Mouse (Mus musculus) C2C12 (cell line): ENCODE data around the gene Rsl1d1. TPM values are rescaled to one million over a fixed set of nuclear protein-coding genes. Genes with fewer than 3 reads are reported as not detected.
"Not testable (repeated sequence)": the region's sequence is repeated elsewhere in the genome, so short reads cannot be mapped to it uniquely, and the experiment has no call there.

Experiments used
- H3K27me3 ChIP-seq: one replicate; pipeline ENCODE4 v1.6.1; 2011; ENCODE audit not compliant: control insufficient read depth, insufficient read depth, insufficient read length
- H3K36me3 ChIP-seq: one replicate; pipeline ENCODE4 v1.6.1; 2011; ENCODE audit not compliant: control insufficient read depth, insufficient read depth
- H3K4me3 ChIP-seq: one replicate; pipeline ENCODE4 v1.5.1; 2011; ENCODE audit warnings: mild to moderate bottlenecking, control low read depth; ENCODE audit not compliant: poor library complexity, insufficient read depth, severe bottlenecking
- H3K79me2 ChIP-seq: one replicate; pipeline ENCODE4 v1.6.1; 2011; ENCODE audit not compliant: control insufficient read depth, insufficient read depth
- H3K79me3 ChIP-seq: one replicate; pipeline ENCODE4 v1.6.1; 2011; ENCODE audit warnings: low read depth, control low read depth
- H3ac ChIP-seq: one replicate; pipeline ENCODE3; 2011; ENCODE audit warnings: low read depth; ENCODE audit not compliant: control insufficient read depth, insufficient read length
- CEBPB ChIP-seq: IDR thresholded peaks from one replicate; pipeline ENCODE4 v1.6.1; 2011; ENCODE audit warnings: low read depth, mild to moderate bottlenecking, control low read depth, moderate library complexity
- CTCF ChIP-seq: IDR thresholded peaks from one replicate; pipeline ENCODE4 v1.5.1; 2011; ENCODE audit not compliant: control insufficient read depth, insufficient read depth, insufficient read length
- FOSL1 ChIP-seq: IDR thresholded peaks from one replicate; pipeline ENCODE4 v1.8.0; 2011; ENCODE audit warnings: mild to moderate bottlenecking, low read length; ENCODE audit not compliant: poor library complexity, insufficient read depth, severe bottlenecking
- MAX ChIP-seq: IDR thresholded peaks from one replicate; pipeline ENCODE4 v1.6.1; 2011; ENCODE audit warnings: mild to moderate bottlenecking, control low read depth
- MYOD1 ChIP-seq: IDR thresholded peaks from one replicate; pipeline ENCODE4 v1.6.1; 2011; ENCODE audit warnings: low read depth; ENCODE audit not compliant: control insufficient read depth, insufficient read length
- MYOG ChIP-seq: IDR thresholded peaks from one replicate; pipeline ENCODE4 v1.6.1; 2011; ENCODE audit not compliant: control insufficient read depth, insufficient read length; ENCODE audit errors: extremely low read depth
- USF1 ChIP-seq: IDR thresholded peaks from one replicate; pipeline ENCODE4 v1.6.1; 2011; ENCODE audit warnings: low read depth, mild to moderate bottlenecking, control low read depth, moderate library complexity
- polyA plus RNA-seq: library from polyadenylated mRNA; unstranded; fragments of >200 nt; fragmentation: generic; extraction: Trizol; gene quantifications from one replicate; pipeline ENCODE4 v1.2.1, GENCODE M21; 2012; ENCODE audit warnings: missing spikeins

Gene Rsl1d1
- polyA plus RNA-seq, 1 experiment: 62.7 TPM

DNA sequence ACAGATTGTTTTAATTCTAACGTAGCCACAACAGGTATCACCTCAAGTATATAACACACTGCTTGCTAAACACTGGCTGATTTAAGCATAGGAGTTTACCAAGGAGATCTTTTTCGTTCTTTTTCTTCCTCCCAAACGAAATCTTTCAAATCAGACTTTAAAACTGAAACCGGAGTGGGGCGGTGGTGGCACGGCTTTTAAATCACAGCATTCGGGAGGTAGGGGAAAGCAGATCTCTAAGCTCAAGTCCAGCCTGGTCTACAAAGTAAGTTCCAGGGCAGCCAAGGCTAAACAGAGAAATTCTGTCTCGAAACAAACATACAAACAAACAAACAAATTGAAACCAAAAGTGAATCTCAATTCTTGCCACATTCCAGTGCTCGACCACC, 28.0 kb downstream of the Rsl1d1 start:
- H3K4me3 ChIP-seq: peak overlapping the region; percentile 86
- H3K27me3 ChIP-seq: no peaks in the 10 kb centered on the region
- TF ChIP-seq CTCF: no peak
- no peak for TF ChIP-seq FOSL1
- TF ChIP-seq MAX: no peak
- no peak for TF ChIP-seq MYOD1
- TF ChIP-seq MYOG: no peak
- TF ChIP-seq CEBPB: no peak
- no peak for TF ChIP-seq USF1
- H3ac ChIP-seq: peak overlapping the region; percentile 59
- no peaks in the 10 kb centered on the region for H3K36me3 ChIP-seq
- peaks cover 50% of the 10 kb centered on the region for H3K79me3 ChIP-seq
- H3K79me2 ChIP-seq: peaks cover 60% of the 10 kb centered on the region

- H3ac ChIP-seq: no peak overlapping the region
- TF ChIP-seq MYOD1: no peak
- TF ChIP-seq MYOG: no peak
- TF ChIP-seq CEBPB: no peak
- TF ChIP-seq CTCF: no peak
- no peak for TF ChIP-seq USF1
- no peak for TF ChIP-seq FOSL1
- TF ChIP-seq MAX: no peak
These were observed 28.5 kb downstream of the Rsl1d1 start for GRCm38 (mm10) chr16:11174671-11175081.

DNA sequence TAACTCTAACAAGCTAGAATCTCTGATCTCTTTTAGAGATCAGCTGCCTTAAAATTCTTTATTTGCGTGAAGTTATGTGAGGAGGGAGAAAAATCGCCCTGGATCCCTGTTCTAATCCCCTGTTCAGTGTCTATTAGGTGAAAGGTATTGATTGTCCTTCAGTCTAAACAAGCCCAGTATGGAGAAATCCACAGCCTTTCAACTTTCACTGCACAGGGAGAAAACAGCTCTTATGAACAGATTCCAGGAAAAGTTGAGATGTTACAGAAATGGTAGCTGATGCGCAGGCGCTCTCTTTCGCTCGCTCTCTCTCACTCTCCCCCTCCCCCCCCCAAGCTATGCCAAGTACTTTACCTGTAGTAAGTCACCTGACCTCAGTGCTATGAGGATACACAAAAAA, 31.5 kb downstream of the Rsl1d1 start:
- Histone ChIP-seq H3K4me3 (no peak overlapping the region), H3ac (no peak overlapping the region), H3K79me3 (peaks cover 77% of the 10 kb centered on the region), H3K79me2 (peaks cover 94% of the 10 kb centered on the region), H3K27me3 (no peaks in the 10 kb centered on the region), H3K36me3 (no peaks in the 10 kb centered on the region)
- TF ChIP-seq MYOD1 (no peak), CEBPB (no peak), MAX (no peak), CTCF (no peak), MYOG (no peak), USF1 (no peak), FOSL1 (no peak)

More at GRCm38 (mm10) chr16:11174671-11175081, 28.5 kb downstream of the Rsl1d1 start:
- peaks cover 64% of the 10 kb centered on the region for H3K79me2 ChIP-seq
- no peaks in the 10 kb centered on the region for H3K36me3 ChIP-seq
- peaks cover 53% of the 10 kb centered on the region for H3K79me3 ChIP-seq
- H3K27me3 ChIP-seq: no peaks in the 10 kb centered on the region
- H3K4me3 ChIP-seq: peak overlapping the region; percentile 86

DNA sequence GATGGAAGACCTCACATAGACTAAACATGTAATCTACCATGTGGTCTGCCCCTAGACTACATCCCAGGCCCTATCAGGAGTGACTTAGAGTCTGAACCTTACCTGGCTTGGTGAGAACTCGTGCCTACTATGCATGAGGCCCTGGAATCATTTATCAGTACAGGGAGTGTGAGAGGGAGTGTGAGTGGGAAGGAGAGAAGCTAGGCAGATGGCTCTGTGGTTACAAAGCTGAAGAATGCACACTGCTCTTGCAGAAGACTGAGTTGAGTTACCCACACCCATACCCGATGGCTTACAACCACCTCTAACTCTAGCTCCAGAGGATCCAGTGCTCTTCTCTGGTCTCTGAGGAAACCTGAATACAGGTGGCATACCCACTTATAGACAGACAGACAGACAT, 36.7 kb downstream of the Rsl1d1 start:
- Histone ChIP-seq H3K79me2 (peaks cover 71% of the 10 kb centered on the region), H3K36me3 (peaks cover 12% of the 10 kb centered on the region), H3K79me3 (peaks cover 58% of the 10 kb centered on the region), H3K4me3 (no peak overlapping the region), H3ac (no peak overlapping the region), H3K27me3 (no peaks in the 10 kb centered on the region)
- no peak for TF ChIP-seq FOSL1

DNA sequence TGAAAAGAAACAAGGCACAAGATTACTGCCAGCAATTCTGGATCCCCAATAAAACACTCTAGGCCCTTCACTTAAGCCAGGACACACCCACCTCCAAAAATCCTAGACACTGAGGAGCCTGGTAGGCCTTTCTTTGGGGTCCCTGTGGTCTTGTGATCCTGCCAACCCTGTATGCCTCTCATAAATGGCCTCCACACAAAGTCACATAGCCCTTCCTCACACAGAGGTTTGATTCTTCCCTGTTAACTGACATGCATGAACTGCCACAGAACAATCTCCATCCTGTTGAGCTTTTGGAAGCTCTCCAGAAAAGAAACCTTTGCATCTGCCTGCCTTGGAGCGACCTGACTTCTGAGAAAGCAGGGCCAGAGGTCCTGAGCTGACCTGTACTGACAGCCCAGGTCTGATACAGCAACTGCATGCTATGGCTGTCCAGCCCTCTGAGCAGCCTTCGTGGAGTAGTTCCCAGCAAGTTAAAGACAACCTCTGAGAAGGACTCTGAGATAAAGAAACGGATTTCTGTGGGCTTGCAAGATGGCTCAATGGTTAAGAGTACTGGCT, 38.4 kb downstream of the Rsl1d1 start:
- Histone ChIP-seq H3ac (no peak overlapping the region), H3K36me3 (peaks cover 13% of the 10 kb centered on the region), H3K79me2 (peaks cover 55% of the 10 kb centered on the region), H3K79me3 (peaks cover 42% of the 10 kb centered on the region), H3K27me3 (no peaks in the 10 kb centered on the region), H3K4me3 (no peak overlapping the region)
- TF ChIP-seq CTCF: no peak
- no peak for TF ChIP-seq MAX

DNA sequence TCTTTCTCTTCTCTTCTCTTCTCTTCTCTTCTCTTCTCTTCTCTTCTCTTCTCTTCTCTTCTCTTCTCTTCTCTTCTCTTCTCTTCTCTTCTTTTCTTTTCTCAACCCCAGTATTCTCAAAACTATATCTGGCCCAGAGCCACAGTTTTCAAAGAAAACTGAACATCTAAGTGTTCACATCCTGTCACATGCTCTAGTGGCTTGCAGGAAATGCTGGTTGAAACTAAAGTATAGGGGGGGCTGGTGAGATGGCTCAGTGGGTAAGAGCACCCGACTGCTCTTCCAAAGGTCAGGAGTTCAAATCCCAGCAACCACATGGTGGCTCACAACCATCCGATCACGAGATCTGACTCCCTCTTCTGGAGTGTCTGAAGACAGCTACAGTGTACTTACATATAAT, 45.4 kb downstream of the Rsl1d1 start:
- not testable (repeated sequence) for H3K79me3 ChIP-seq, H3ac ChIP-seq, H3K4me3 ChIP-seq, H3K27me3 ChIP-seq, H3K79me2 ChIP-seq
- H3K36me3 ChIP-seq: peaks cover 72% of the 10 kb centered on the region

DNA sequence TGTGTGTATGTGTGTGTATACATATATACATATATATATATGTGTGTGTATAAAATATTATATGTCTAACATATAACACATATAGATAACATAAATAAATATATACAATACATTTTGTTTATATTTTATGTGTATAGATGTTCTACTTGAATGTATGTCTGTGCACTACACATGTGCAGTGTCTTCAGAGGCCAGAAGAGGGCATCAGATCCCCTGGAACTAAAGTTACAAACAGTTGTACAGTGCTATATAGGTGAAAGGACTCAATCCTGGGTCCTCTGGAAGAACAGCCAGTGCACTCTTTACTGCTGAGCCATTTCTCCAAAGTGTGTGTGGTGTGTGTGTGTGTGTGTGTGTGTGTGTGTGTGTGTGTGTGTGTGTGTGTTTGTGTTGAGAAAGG, 48.6 kb downstream of the Rsl1d1 start:
- Histone ChIP-seq H3K4me3 (no peak overlapping the region), H3K36me3 (peaks cover 75% of the 10 kb centered on the region), H3K27me3 (no peaks in the 10 kb centered on the region)

DNA sequence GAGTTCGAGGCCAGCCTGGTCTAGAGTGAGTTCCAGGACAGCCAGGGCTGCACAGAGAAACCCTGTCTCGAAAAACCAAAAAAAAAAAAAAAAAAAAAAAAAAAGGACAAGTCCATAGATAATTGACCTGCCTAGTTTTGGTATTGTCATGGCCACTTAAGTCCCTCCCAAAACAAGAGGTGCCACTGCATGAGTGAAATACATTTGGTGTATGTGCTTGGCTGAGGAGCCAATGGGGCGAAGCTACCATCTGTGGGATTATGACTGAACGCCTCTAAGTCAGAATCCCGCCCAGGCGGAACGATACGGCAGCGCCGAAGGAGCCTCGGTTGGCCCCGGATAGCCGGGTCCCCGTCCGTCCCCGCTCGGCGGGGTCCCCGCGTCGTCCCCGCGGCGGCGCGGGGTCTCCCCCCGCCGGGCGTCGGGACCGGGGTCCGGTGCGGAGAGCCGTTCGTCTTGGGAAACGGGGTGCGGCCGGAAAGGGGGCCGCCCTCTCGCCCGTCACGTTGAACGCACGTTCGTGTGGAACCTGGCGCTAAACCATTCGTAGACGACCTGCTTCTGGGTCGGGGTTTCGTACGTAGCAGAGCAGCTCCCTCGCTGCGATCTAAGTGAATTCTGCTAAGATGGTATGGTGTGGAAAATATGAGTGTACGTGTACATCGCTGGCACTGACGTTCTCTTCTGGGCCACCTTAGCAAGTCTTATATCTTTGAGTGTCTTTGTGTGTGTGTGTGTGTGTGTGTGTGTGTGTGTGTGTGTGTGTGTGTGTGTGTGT, 59.2 kb downstream of the Rsl1d1 start:
- H3K27me3 ChIP-seq, H3K4me3 ChIP-seq, H3ac ChIP-seq, H3K79me2 ChIP-seq, H3K79me3 ChIP-seq: not testable (repeated sequence)
- peaks cover 54% of the 10 kb centered on the region for H3K36me3 ChIP-seq

More for the DNA sequence above, 48.6 kb downstream of the Rsl1d1 start:
- no peak for TF ChIP-seq CEBPB
- no peak for TF ChIP-seq MYOG
- TF ChIP-seq FOSL1: no peak
- TF ChIP-seq USF1: no peak
- TF ChIP-seq MYOD1: no peak
- TF ChIP-seq MAX: no peak
- no peak for TF ChIP-seq CTCF
- Histone ChIP-seq H3ac (no peak overlapping the region), H3K79me3 (no peaks in the 10 kb centered on the region), H3K79me2 (no peaks in the 10 kb centered on the region)
